ENCODE assay signal across 15 mouse cellular contexts in the genomic region with DNA sequence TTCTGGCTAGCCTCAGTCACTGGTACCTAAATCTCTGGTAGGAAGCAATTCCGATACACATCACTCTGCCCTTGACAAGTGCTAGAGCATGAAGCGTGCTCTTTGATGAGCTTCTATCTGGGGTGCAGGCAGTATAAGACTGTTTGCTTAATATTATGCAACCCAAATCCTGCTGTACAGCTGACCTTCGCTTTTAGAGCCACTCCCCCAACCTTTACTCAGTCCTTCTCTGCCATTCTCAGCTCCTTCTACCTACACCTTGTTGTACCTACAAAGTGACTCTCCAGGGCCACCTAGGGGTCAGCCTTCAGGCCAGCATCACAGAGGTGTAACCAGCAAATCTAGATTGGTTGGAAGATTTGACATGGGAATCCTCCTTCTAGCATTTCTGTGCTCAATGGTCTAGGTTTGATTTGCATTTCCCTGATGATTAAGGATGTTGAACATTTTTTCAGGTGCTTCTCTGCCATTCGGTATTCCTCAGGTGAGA.
DNase-seq lines count a peak whose midpoint lies in the region; ATAC-seq and TF ChIP-seq lines count a peak whose summit lies in the region.
"Had no signal": no experiment of that assay in that cellular context is flagged by ENCODE, and none has a peak within 500 bp of the region (broad histone marks: within the 10 kb centered on the region; RNA-seq: fewer than 3 reads in every experiment).

No protein-coding gene starts in this region.

- WGBS in kidney, adult 2 months, result 98% methylated on average over 4 of the region's 4 CpGs
- WGBS in thymus, adult 2 months, result 98% methylated on average over 4 of the region's 4 CpGs
- 93% methylated on average over 4 of the region's 4 CpGs for WGBS in stomach, postnatal 0 days

- TF ChIP-seq EP300 in stomach, postnatal 0 days (optimal IDR thresholded peaks at IDR 0.05), result no peak

- no peak; the same call in 1 of the 2 replicates for TF ChIP-seq CTCF in kidney, adult 2 months (conservative IDR thresholded peaks at IDR 0.05; ENCODE audit: insufficient read depth, insufficient read length, low read depth, low read length)
- TF ChIP-seq CTCF in thymus, adult 2 months (IDR thresholded peaks at IDR 0.05; ENCODE audit: borderline replicate concordance, control insufficient read depth, extremely low read depth, insufficient read depth, low read length, poor library complexity), result no peak
- TF ChIP-seq CTCF in stomach, postnatal 0 days (IDR thresholded peaks at IDR 0.05; ENCODE audit: low read depth), result peak; percentile 37

- TF ChIP-seq POLR2A in kidney, adult 2 months (IDR thresholded peaks at IDR 0.05; ENCODE audit: low read depth, low read length), result no peak
- TF ChIP-seq POLR2A in thymus, adult 2 months (IDR thresholded peaks at IDR 0.05; ENCODE audit: control insufficient read depth, extremely low read depth, insufficient read depth, low read length, poor library complexity), result no peak

- no peak for ATAC-seq in stomach, postnatal 0 days (ENCODE audit: low FRiP score, low TSS enrichment)

- H3K4me2 ChIP-seq in stomach, postnatal 0 days (replicated peaks; ENCODE audit: low read depth), result no peak overlapping the region

- H3K9ac ChIP-seq in stomach, postnatal 0 days (ENCODE audit: low read length), result no peak overlapping the region

- H3K9me3 ChIP-seq in stomach, postnatal 0 days (ENCODE audit: control insufficient read depth, low read length), result no peaks in the 10 kb centered on the region
- H3K9me3 ChIP-seq: forebrain, embryonic 10.5 days had no signal

- peak; percentile 7 for DNase-seq in kidney, adult 2 months
- no peak for DNase-seq in kidney, postnatal 14 days
- DNase-seq in thymus, adult 2 months, result peak; percentile 14
- no peak for DNase-seq in thymus, adult 18-20 months
- DNase-seq in ZHBTc4 (ENCODE audit: low read depth, low spot score), result peak; percentile 44
- no peak for DNase-seq in stomach, postnatal 0 days (ENCODE audit: low spot score)
- no peak for DNase-seq in heart, postnatal 4 days
- no peak for DNase-seq in gastrocnemius, adult 8-10 months (ENCODE audit: low spot score in 2 of 2)
- DNase-seq: adrenal gland, adult 8-10 months; cerebellum, adult 2 months; left cerebral cortex, postnatal 4 days; right cerebral cortex, postnatal 25 days had no signal

- H3K4me3 ChIP-seq in kidney, adult 2 months (ENCODE audit: insufficient read depth, low read depth, low read length), result no peak overlapping the region
- H3K4me3 ChIP-seq in thymus, adult 2 months (ENCODE audit: control insufficient read depth, insufficient read depth, low read length), result no peak overlapping the region
- no peak overlapping the region for H3K4me3 ChIP-seq in stomach, postnatal 0 days (ENCODE audit: low read depth, low read length)
- H3K4me3 ChIP-seq: forebrain, embryonic 10.5 days; hindbrain, embryonic 10.5 days; megakaryocyte, embryonic 14.5 days had no signal

- H3K27me3 ChIP-seq in kidney, adult 2 months (replicated peaks; ENCODE audit: control insufficient read depth, insufficient read depth, low read length), result no peaks in the 10 kb centered on the region
- no peaks in the 10 kb centered on the region for H3K27me3 ChIP-seq in thymus, adult 2 months (ENCODE audit: control insufficient read depth, insufficient read depth, low read length)
- H3K27me3 ChIP-seq in stomach, postnatal 0 days (ENCODE audit: control insufficient read depth, insufficient read depth, low read length), result no peaks in the 10 kb centered on the region
- H3K27me3 ChIP-seq: megakaryocyte, embryonic 14.5 days had no signal

- H3K27ac ChIP-seq in kidney, adult 2 months (ENCODE audit: insufficient read depth, low read depth, low read length), result no peak overlapping the region
- H3K27ac ChIP-seq in thymus, adult 2 months (ENCODE audit: control insufficient read depth, insufficient read depth, low read length), result no peak overlapping the region
- no peak overlapping the region for H3K27ac ChIP-seq in stomach, postnatal 0 days (replicated peaks)
- H3K27ac ChIP-seq: forebrain, embryonic 10.5 days; hindbrain, embryonic 10.5 days had no signal

- no peaks in the 10 kb centered on the region for H3K4me1 ChIP-seq in kidney, adult 2 months (ENCODE audit: control insufficient read depth, insufficient read depth, low read length)
- no peaks in the 10 kb centered on the region for H3K4me1 ChIP-seq in thymus, adult 2 months (replicated peaks; ENCODE audit: control insufficient read depth, insufficient read depth, low read length)
- H3K4me1 ChIP-seq in stomach, postnatal 0 days (replicated peaks; ENCODE audit: control insufficient read depth, insufficient read depth), result no peaks in the 10 kb centered on the region
- H3K4me1 ChIP-seq: forebrain, embryonic 10.5 days; hindbrain, embryonic 10.5 days; megakaryocyte, embryonic 14.5 days had no signal

- H3K36me3 ChIP-seq in kidney, adult 2 months (ENCODE audit: control insufficient read depth, insufficient read depth, low read length), result peaks cover 2% of the 10 kb centered on the region
- H3K36me3 ChIP-seq in thymus, adult 2 months (ENCODE audit: control insufficient read depth, insufficient read depth, low read length), result peaks cover 4% of the 10 kb centered on the region; the same call in 1 of the 2 replicates
- H3K36me3 ChIP-seq in stomach, postnatal 0 days (ENCODE audit: control insufficient read depth, insufficient read depth, low read length), result 0 out of 2 replicates have a peak, but pooled peaks cover 2% of the 10 kb centered on the region

Comparison
In these comparisons a context has a peak if more than half of its experiments do, and no peak if none do; other contexts are left out.
1. DNase-seq: peak in kidney, adult 2 months (single experiment), thymus, adult 2 months (single experiment) and ZHBTc4 (single experiment); none in kidney, postnatal 14 days (single experiment), thymus, adult 18-20 months (0 of 2), stomach, postnatal 0 days (single experiment), heart, postnatal 4 days (single experiment) and gastrocnemius, adult 8-10 months (0 of 2).